Mouse (Mus musculus) MEL (cell line): ENCODE data around the gene Tubd1. TPM values are rescaled to one million over a fixed set of nuclear protein-coding genes. Genes with fewer than 3 reads are reported as not detected.

Experiments
- DNase-seq: peaks from one replicate; pipeline ENCODE4 v3.0.0; 2011; ENCODE audit warnings: low read depth, low spot score
- H3K27ac ChIP-seq: 2 replicates; pipeline ENCODE4 v1.5.1; 2012; ENCODE audit warnings: low read depth, mild to moderate bottlenecking, control low read depth, low read length, moderate library complexity; ENCODE audit not compliant: control insufficient read depth
- H3K27me3 ChIP-seq, 2 experiments: fragments of 150-350 bp in 1 of 2; sonication (generic) in 1 of 2; 2 replicates each; pipeline ENCODE4 v1.6.1; 2012; ENCODE audit warnings: low read length in 2 of 2, mild to moderate bottlenecking in 2 of 2, improper control_type of control experiment in 1 of 2, moderate library complexity in 1 of 2; ENCODE audit not compliant: insufficient read depth in 2 of 2, control insufficient read depth in 1 of 2
- H3K36me3 ChIP-seq, 2 experiments: 2 replicates each; pipeline ENCODE4 v1.6.1; 2012 to 2014; ENCODE audit warnings: low read length in 2 of 2, improper control_type of control experiment in 1 of 2, inconsistent platforms in 1 of 2, mild to moderate bottlenecking in 1 of 2; ENCODE audit not compliant: insufficient read depth in 2 of 2, control insufficient read depth in 1 of 2
- H3K4me1 ChIP-seq, 2 experiments: fragments of 150-350 bp in 1 of 2; sonication (generic) in 1 of 2; 2 replicates each; pipeline ENCODE4 v1.6.1; 2012; ENCODE audit warnings: low read length in 2 of 2, improper control_type of control experiment in 1 of 2, mild to moderate bottlenecking in 1 of 2; ENCODE audit not compliant: insufficient read depth in 2 of 2, control insufficient read depth in 1 of 2
- H3K4me3 ChIP-seq, 2 experiments: fragments of 150-350 bp in 1 of 2; sonication (generic) in 1 of 2; 2 replicates each; pipeline ENCODE4 v1.5.1; 2012; ENCODE audit warnings: low read depth in 2 of 2, low read length in 2 of 2, mild to moderate bottlenecking in 2 of 2, moderate library complexity in 2 of 2, control low read depth in 1 of 2, improper control_type of control experiment in 1 of 2; ENCODE audit not compliant: control insufficient read depth in 1 of 2, insufficient read depth in 1 of 2
- H3K79me2 ChIP-seq: 2 replicates; pipeline ENCODE4 v1.6.1; 2012; ENCODE audit warnings: mild to moderate bottlenecking, low read length, moderate library complexity; ENCODE audit not compliant: control insufficient read depth, poor library complexity, insufficient read depth
- H3K9ac ChIP-seq: 2 replicates; pipeline ENCODE4 v1.6.1; 2012; ENCODE audit warnings: low read depth, mild to moderate bottlenecking, control low read depth, low read length, moderate library complexity; ENCODE audit not compliant: control insufficient read depth, poor library complexity, severe bottlenecking
- H3K9me3 ChIP-seq: fragments of 150-350 bp; sonication (generic); replicated peaks from 2 replicates; pipeline ENCODE4 v1.6.1; 2012; ENCODE audit warnings: mild to moderate bottlenecking, low read length, improper control_type of control experiment, moderate library complexity; ENCODE audit not compliant: insufficient read depth
- CHD1 ChIP-seq: IDR thresholded peaks from 2 replicates; pipeline ENCODE4 v1.6.1; 2012; ENCODE audit warnings: low read depth, mild to moderate bottlenecking, inconsistent platforms, low read length, improper control_type of control experiment
- CHD2 ChIP-seq: IDR thresholded peaks from 2 replicates; pipeline ENCODE4 v1.6.1; 2011; ENCODE audit warnings: low read length, improper control_type of control experiment
- E2F4 ChIP-seq: IDR thresholded peaks from 2 replicates; pipeline ENCODE4 v1.6.1; 2011; ENCODE audit warnings: low read depth, low read length, improper control_type of control experiment, borderline replicate concordance
- EP300 ChIP-seq, 2 experiments: IDR thresholded peaks; 2 replicates each; pipeline ENCODE4 v1.6.1; 2011; ENCODE audit warnings: improper control_type of control experiment in 2 of 2, low read length in 2 of 2, low read depth in 1 of 2, mild to moderate bottlenecking in 1 of 2
- GABPA ChIP-seq: IDR thresholded peaks from 2 replicates; pipeline ENCODE4 v1.6.1; 2012; ENCODE audit warnings: low read depth, mild to moderate bottlenecking, inconsistent platforms, low read length, improper control_type of control experiment, moderate library complexity
- GATA1 ChIP-seq: IDR thresholded peaks from 2 replicates; pipeline ENCODE4 v1.6.1; 2011; ENCODE audit warnings: low read depth, low read length, improper control_type of control experiment
- KAT2A ChIP-seq: conservative IDR thresholded peaks from 2 replicates; pipeline ENCODE4 v1.6.1; 2012; ENCODE audit warnings: low read depth, low read length, improper control_type of control experiment, inconsistent platforms
- MEF2A ChIP-seq: IDR thresholded peaks from 2 replicates; pipeline ENCODE4 v1.6.1; 2014; ENCODE audit warnings: low read depth, mild to moderate bottlenecking, inconsistent platforms, low read length, improper control_type of control experiment; ENCODE audit not compliant: poor library complexity, insufficient replicate concordance, severe bottlenecking; ENCODE audit errors: extremely low read depth
- MXI1 ChIP-seq: IDR thresholded peaks from 2 replicates; pipeline ENCODE4 v1.6.1; 2011; ENCODE audit warnings: mild to moderate bottlenecking, low read depth, low read length, improper control_type of control experiment
- MYC ChIP-seq: IDR thresholded peaks from 2 replicates; pipeline ENCODE4 v1.6.1; 2011; ENCODE audit warnings: low read depth, mild to moderate bottlenecking, low read length, improper control_type of control experiment, moderate library complexity
- NELFE ChIP-seq: IDR thresholded peaks from 2 replicates; pipeline ENCODE4 v1.6.1; 2011; ENCODE audit warnings: low read depth, low read length, improper control_type of control experiment
- NRF1 ChIP-seq: IDR thresholded peaks from 2 replicates; pipeline ENCODE4 v1.6.1; 2014; ENCODE audit warnings: low read depth, mild to moderate bottlenecking, inconsistent platforms, low read length, improper control_type of control experiment, moderate library complexity; ENCODE audit not compliant: poor library complexity, insufficient read depth, severe bottlenecking
- POLR2A ChIP-seq, 2 experiments: IDR thresholded peaks; 2 replicates each; pipeline ENCODE4 v1.6.1; 2011 to 2012; ENCODE audit warnings: low read length in 2 of 2, mild to moderate bottlenecking in 2 of 2, control low read depth in 1 of 2, improper control_type of control experiment in 1 of 2, low read depth in 1 of 2, moderate library complexity in 1 of 2; ENCODE audit not compliant: control insufficient read depth in 1 of 2, insufficient read depth in 1 of 2, poor library complexity in 1 of 2
- POLR2AphosphoS2 ChIP-seq: IDR thresholded peaks from 2 replicates; pipeline ENCODE4 v1.6.1; 2011; ENCODE audit warnings: low read length, improper control_type of control experiment
- TAL1 ChIP-seq: IDR thresholded peaks from 2 replicates; pipeline ENCODE4 v1.6.1; 2012; ENCODE audit warnings: mild to moderate bottlenecking, inconsistent platforms, low read length, moderate library complexity, mixed read lengths
- TBP ChIP-seq: IDR thresholded peaks from 2 replicates; pipeline ENCODE4 v1.8.0; 2011; ENCODE audit warnings: low read depth, low read length, improper control_type of control experiment
- UBTF ChIP-seq: IDR thresholded peaks from 2 replicates; pipeline ENCODE4 v1.6.1; 2012; ENCODE audit warnings: low read depth, mild to moderate bottlenecking, inconsistent platforms, low read length, improper control_type of control experiment, moderate library complexity, borderline replicate concordance; ENCODE audit not compliant: insufficient read depth
- USF1 ChIP-seq: IDR thresholded peaks from 2 replicates; pipeline ENCODE4 v1.6.1; 2014; ENCODE audit warnings: low read depth, mild to moderate bottlenecking, inconsistent platforms, low read length, improper control_type of control experiment, moderate library complexity
- USF2 ChIP-seq, 2 experiments: IDR thresholded peaks; 2 replicates each; pipeline ENCODE4 v1.6.1; 2011 to 2012; ENCODE audit warnings: improper control_type of control experiment in 2 of 2, low read length in 2 of 2, borderline replicate concordance in 1 of 2, inconsistent platforms in 1 of 2, low read depth in 1 of 2, mild to moderate bottlenecking in 1 of 2; ENCODE audit not compliant: insufficient read depth in 1 of 2
- ZKSCAN1 ChIP-seq: IDR thresholded peaks from 2 replicates; pipeline ENCODE4 v1.6.1; 2012; ENCODE audit warnings: low read depth, mild to moderate bottlenecking, inconsistent platforms, low read length, improper control_type of control experiment, moderate library complexity
- ZNF384 ChIP-seq: IDR thresholded peaks from 2 replicates; pipeline ENCODE4 v1.6.1; 2012; ENCODE audit warnings: low read depth, mild to moderate bottlenecking, inconsistent platforms, low read length, improper control_type of control experiment
- polyA plus RNA-seq, 2 experiments: library from polyadenylated mRNA; stranded (reverse) in 1 of 2; unstranded in 1 of 2; fragments of >175 nt in 1 of 2; fragments of >200 nt in 1 of 2; gene quantifications; 2 replicates each; pipeline versions ENCODE4 v1.2.1 to v1.2.4; 2012; ENCODE audit warnings: low replicate concordance in 2 of 2, low read depth in 1 of 2; ENCODE audit not compliant: insufficient read length in 2 of 2, insufficient read depth in 1 of 2, missing spikeins in 1 of 2
- total RNA-seq: library from RNA; depleted of rRNA; stranded (reverse); fragments of 300-350 nt; gene quantifications from 2 replicates; pipeline ENCODE4 v1.2.3, GENCODE M21; 2012

Gene Tubd1
- total and polyA plus RNA-seq, 3 experiments: 14.4 to 23.4 TPM; not detected in 1

DNA sequence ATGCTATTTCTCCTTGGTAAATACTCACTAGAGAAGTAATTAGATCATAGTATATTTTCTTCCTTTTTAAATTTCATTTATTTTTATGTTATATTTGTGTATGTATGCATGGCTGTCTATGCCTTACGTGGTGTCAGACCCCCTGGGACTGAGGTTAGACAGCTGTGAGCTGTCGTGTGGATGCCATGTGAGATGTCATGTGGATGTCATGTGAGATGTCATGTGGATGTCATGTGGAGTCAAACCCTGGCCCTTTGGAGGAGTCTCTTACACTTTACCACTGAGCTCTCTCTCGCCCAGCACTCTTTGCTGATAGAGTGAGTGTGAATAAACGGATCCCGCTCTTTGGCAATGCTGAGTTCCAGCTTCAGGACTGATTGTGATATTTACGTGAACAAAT lies 8.7 kb downstream of the Tubd1 start:
- no peak for DNase-seq
- Histone ChIP-seq H3K9me3 (no peaks in the 10 kb centered on the region), H3K79me2 (no peaks in the 10 kb centered on the region), H3K9ac (no peak overlapping the region), H3K27ac (no peak overlapping the region), H3K27me3 (no peaks in the 10 kb centered on the region), H3K4me3 (no peak overlapping the region), H3K36me3 (peaks cover 0 to 15% of the 10 kb centered on the region in 2 experiments; a peak in 2 of 4 replicates), H3K4me1 (no peaks in the 10 kb centered on the region)
- TF ChIP-seq ZNF384 (no peak), NELFE (no peak), KAT2A (no peak), MXI1 (no peak), GABPA (no peak), MEF2A (no peak), USF1 (peak; percentile 25; the same call in 1 of the 2 replicates), ZKSCAN1 (no peak), UBTF (no peak)

DNA sequence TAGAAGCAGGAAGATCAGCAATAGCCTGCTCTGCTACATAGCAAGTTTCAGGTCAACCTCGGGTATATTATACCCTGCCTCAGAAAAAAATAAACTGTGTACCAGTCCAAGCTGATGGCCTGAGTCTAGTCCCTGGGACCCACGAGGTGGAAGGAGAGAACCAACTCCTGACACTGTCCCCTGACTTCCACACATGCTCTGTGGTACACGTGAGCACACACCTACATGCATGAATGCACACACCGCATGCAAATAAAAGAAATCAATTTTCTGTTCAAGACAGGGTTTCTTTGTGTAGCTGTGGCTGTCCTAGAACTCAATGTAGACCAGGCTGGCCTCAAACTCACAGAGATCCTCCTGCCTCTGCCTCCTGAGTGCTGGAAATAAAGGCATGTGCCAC lies 13.5 kb downstream of the Tubd1 start:
- Histone ChIP-seq H3K9ac (no peak overlapping the region), H3K27ac (no peak overlapping the region), H3K36me3 (peaks cover 0 to 8% of the 10 kb centered on the region in 2 experiments; a peak in 2 of 4 replicates), H3K4me1 (no peaks in the 10 kb centered on the region), H3K79me2 (no peaks in the 10 kb centered on the region), H3K9me3 (no peaks in the 10 kb centered on the region), H3K27me3 (no peaks in the 10 kb centered on the region), H3K4me3 (no peak overlapping the region)
- no peak for DNase-seq
- no peak for TF ChIP-seq TBP
- TF ChIP-seq MXI1: no peak
- TF ChIP-seq NELFE: no peak
- TF ChIP-seq MYC: no peak
- TF ChIP-seq USF2 (IDR thresholded peaks at IDR 0.05; ENCODE audit: borderline replicate concordance in 1 of 2, insufficient read depth in 1 of 2, low read depth in 1 of 2, low read length in 2 of 2): no peak
- TF ChIP-seq CHD2: no peak
- no peak for TF ChIP-seq ZNF384
- no peak for TF ChIP-seq GABPA
- no peak for TF ChIP-seq POLR2AphosphoS2
- TF ChIP-seq E2F4: no peak
- TF ChIP-seq CHD1: no peak
- no peak for TF ChIP-seq NRF1
- no peak for TF ChIP-seq TAL1
- TF ChIP-seq EP300 (IDR thresholded peaks at IDR 0.05; ENCODE audit: low read depth in 1 of 2, low read length in 2 of 2): no peak
- TF ChIP-seq GATA1: no peak
- no peak for TF ChIP-seq POLR2A (IDR thresholded peaks at IDR 0.05; ENCODE audit: control insufficient read depth in 1 of 2, insufficient read depth in 1 of 2, low read depth in 1 of 2, low read length in 2 of 2, poor library complexity in 1 of 2)
